Mouse (Mus musculus): ENCODE results near the gene Adipor1.

DNA sequence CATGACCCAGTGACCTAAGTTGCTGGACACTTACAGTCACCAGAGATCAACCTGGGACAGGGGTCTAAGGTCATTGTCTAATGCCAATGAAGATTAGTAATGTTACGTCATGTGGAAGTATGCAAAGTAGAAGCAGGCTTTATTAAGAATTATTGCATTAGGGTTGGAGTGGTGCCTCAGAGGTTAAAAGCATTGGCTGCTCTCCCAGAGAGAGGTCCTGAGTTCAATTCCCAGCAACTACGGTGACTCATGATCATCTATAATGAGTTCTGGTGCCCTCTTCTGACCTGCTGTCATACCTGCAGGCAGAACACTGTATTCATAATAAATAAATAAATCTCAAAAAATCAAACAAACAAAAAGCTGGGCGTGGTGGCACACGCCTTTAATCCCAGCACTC lies 35.0 kb downstream of the Adipor1 start:
- TF ChIP-seq CTCF (IDR thresholded peaks at IDR 0.05; ENCODE audit: extremely low read depth, insufficient read depth, insufficient read length, insufficient replicate concordance) (no peak), POLR2A (IDR thresholded peaks at IDR 0.05; ENCODE audit: low read depth, low read length) (no peak)

All from spleen, adult 2 months (tissue).